Mouse (Mus musculus): ENCODE data around the gene Trim30c. TPM values are rescaled to one million over a fixed set of nuclear protein-coding genes. Genes with fewer than 3 reads are reported as not detected.
A peak's percentile ranks its signal among the peaks of the same experiment; 100 is the strongest.

The Trim30c gene
- 0.09 TPM in 1 of 2 replicates, not detected in the other for polyA plus RNA-seq (2012; rRNA removed)

DNA sequence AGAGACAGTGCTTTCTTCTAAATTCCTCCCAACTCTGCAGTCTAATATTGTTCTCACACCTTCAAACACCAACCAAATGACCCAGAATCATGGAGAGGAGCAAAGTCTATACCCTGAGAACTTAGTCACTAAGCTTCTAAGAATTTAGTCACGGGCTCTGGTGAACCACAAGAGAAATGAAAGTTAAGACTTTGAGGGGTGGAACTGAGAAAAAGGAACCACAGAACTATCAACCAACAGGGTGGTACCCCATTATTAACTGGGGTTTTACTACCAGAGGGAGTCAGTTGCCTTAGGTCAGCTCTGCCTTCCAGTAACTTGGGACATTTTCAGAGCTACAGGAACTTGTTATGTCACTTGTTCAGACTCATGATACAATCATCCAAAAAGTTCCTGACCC, at the start of gene Trim30c:
Trim30c (minus strand) TSS at position 140 of the 400 bp plus-strand sequence.
- DNase-seq = peak; percentile 9
- TF ChIP-seq POLR2A (IDR thresholded peaks at IDR 0.05; ENCODE audit: low read depth, low read length) (no peak), CTCF (conservative IDR thresholded peaks at IDR 0.05; ENCODE audit: insufficient read depth, insufficient read length, low read depth, low read length) (no peak)
- Histone ChIP-seq H3K36me3 (ENCODE audit: control insufficient read depth, insufficient read depth, low read length) (no peaks in the 10 kb centered on the region), H3K4me3 (ENCODE audit: insufficient read depth, low read depth, low read length) (no peak within 1 kb of the TSS), H3K27me3 (replicated peaks; ENCODE audit: control insufficient read depth, insufficient read depth, low read length) (no peaks in the 10 kb centered on the region), H3K4me1 (ENCODE audit: control insufficient read depth, insufficient read depth, low read length) (no peaks in the 10 kb centered on the region), H3K27ac (ENCODE audit: insufficient read depth, low read depth, low read length) (no peak within 1 kb of the TSS)
- WGBS = 58% methylated on average over 1 of the region's 1 CpGs

DNA sequence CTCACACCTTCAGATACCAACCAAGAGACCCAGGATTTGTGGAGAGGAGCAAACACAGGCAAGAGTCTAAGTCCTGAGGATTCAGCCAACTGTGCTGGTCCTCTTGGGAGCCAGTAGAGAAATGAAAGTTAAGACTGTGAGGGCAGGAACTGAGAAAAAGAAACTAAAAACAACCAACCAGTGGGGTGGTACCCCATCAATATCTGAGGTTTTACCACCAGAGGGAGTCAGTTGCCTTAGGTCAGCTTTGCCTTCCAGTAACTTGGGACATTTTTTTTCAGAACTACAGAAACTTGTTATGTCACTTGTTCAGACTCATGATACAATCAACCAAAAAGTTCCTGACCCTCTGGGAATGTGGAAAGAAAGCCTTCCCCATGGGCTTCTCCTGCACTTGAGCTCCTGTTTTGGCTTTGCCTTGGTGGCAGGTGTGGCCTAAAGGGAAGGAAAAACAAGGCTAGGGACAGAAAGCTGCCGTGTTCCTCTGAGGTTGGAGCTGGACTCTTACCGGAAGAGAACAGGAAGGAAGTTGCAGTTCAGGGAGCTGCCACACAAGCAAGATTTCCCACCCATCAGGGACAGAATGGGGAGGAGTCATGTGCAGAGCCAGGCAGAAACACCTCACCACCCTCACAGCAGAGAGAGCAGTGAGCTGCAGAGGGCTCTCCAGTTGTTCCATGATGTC, 45.5 kb upstream of the Trim30c start:
- DNase-seq = peak; percentile 55
- Histone ChIP-seq H3K27me3 (replicated peaks; ENCODE audit: control insufficient read depth, insufficient read depth, low read length) (no peaks in the 10 kb centered on the region), H3K27ac (ENCODE audit: insufficient read depth, low read depth, low read length) (peak overlapping the region; percentile 98), H3K36me3 (ENCODE audit: control insufficient read depth, insufficient read depth, low read length) (no peaks in the 10 kb centered on the region), H3K4me3 (ENCODE audit: insufficient read depth, low read depth, low read length) (peak overlapping the region; percentile 37), H3K4me1 (ENCODE audit: control insufficient read depth, insufficient read depth, low read length) (no peaks in the 10 kb centered on the region)
- TF ChIP-seq POLR2A (IDR thresholded peaks at IDR 0.05; ENCODE audit: low read depth, low read length) (no peak), CTCF (conservative IDR thresholded peaks at IDR 0.05; ENCODE audit: insufficient read depth, insufficient read length, low read depth, low read length) (0 out of 2 replicates have a peak, but pooled peaks have one; percentile 21)
- WGBS = 33% methylated on average over 2 of the region's 2 CpGs

DNA sequence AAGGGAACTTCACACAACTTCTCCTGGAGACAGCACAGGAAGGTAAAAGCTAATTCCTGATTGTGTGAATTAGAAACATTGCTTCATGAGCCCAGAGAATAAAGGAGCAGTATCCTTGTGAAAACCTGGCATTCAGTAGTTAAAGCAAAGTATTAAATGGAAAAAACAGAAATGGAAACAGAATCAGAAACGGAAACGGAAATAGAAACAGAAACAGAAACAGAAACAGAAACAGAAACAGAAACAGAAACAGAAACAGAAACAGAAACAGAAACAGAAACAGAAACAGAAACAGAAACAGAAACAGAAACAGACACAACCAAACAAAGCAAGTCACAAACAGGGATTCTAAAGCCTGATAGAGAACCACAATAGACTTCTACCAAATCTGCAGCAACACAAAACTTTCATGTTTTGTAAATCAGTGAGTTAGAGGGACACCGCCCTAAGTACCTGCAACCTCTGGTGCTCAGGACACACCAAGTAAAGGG, 3.9 kb upstream of the Trim30c start:
- H3K4me1 ChIP-seq (ENCODE audit: control insufficient read depth, insufficient read depth, low read length) = no peaks in the 10 kb centered on the region
- H3K36me3 ChIP-seq (ENCODE audit: control insufficient read depth, insufficient read depth, low read length) = no peaks in the 10 kb centered on the region
- H3K27ac ChIP-seq (ENCODE audit: insufficient read depth, low read depth, low read length) = no peak overlapping the region
- H3K4me3 ChIP-seq (ENCODE audit: insufficient read depth, low read depth, low read length) = no peak overlapping the region
- no peak for TF ChIP-seq POLR2A (IDR thresholded peaks at IDR 0.05; ENCODE audit: low read depth, low read length)
- TF ChIP-seq CTCF (conservative IDR thresholded peaks at IDR 0.05; ENCODE audit: insufficient read depth, insufficient read length, low read depth, low read length) = no peak
- WGBS = 93% methylated on average over 3 of the region's 3 CpGs
- no peaks in the 10 kb centered on the region for H3K27me3 ChIP-seq (replicated peaks; ENCODE audit: control insufficient read depth, insufficient read depth, low read length)
- DNase-seq = no peak

DNA sequence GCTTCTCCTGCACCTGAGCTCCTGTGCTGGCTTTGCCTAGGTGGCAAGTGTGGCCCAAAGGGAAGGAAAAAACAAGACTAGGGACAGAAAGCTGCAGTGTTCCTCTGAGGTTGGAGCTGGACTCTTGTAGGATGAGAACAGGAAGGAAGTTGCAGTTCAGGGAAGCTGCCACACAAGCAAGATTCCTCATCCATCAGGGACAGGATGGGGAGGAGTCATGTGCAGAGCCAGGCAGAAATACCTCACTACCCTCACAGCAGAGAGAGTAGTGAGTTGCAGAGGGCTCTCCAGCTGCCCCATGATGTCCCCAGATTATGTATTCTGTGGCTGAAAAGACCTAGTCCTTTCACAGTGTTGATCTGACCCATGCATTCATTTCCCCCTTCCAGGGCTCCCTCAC, 503 bp upstream of the Trim30c start:
- DNase-seq = peak; percentile 10
- H3K36me3 ChIP-seq (ENCODE audit: control insufficient read depth, insufficient read depth, low read length) = no peaks in the 10 kb centered on the region
- TF ChIP-seq CTCF (conservative IDR thresholded peaks at IDR 0.05; ENCODE audit: insufficient read depth, insufficient read length, low read depth, low read length) (no peak), POLR2A (IDR thresholded peaks at IDR 0.05; ENCODE audit: low read depth, low read length) (no peak)

DNA sequence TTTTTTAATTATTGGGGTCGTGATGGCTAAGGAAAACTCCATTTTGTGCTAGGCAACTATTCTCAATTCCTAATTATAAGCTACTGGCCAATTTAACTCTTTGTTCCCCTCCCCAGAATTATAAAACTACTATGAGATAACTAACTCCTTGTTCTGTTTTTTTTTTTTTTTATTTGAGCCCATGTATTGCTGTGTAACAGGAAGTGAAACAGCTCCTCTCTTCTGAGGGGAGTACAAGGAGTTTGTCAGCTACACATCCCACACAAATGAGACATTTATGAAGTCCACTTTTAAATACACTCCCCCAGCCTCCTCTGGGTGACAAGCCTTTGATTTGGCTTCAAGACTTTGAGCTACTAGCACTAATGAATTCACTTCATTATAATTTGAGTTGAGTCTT, 2.1 kb downstream of the Trim30c start:
- no peak for TF ChIP-seq CTCF (conservative IDR thresholded peaks at IDR 0.05; ENCODE audit: insufficient read depth, insufficient read length, low read depth, low read length)
- no peak for TF ChIP-seq POLR2A (IDR thresholded peaks at IDR 0.05; ENCODE audit: low read depth, low read length)
- DNase-seq = no peak
- Histone ChIP-seq H3K27ac (ENCODE audit: insufficient read depth, low read depth, low read length) (no peak overlapping the region), H3K27me3 (replicated peaks; ENCODE audit: control insufficient read depth, insufficient read depth, low read length) (no peaks in the 10 kb centered on the region), H3K4me1 (ENCODE audit: control insufficient read depth, insufficient read depth, low read length) (no peaks in the 10 kb centered on the region), H3K36me3 (ENCODE audit: control insufficient read depth, insufficient read depth, low read length) (no peaks in the 10 kb centered on the region), H3K4me3 (ENCODE audit: insufficient read depth, low read depth, low read length) (no peak overlapping the region)
- 76% methylated on average over 1 of the region's 1 CpGs for WGBS

More for the DNA sequence above, 503 bp upstream of the Trim30c start:
- Histone ChIP-seq H3K27me3 (replicated peaks; ENCODE audit: control insufficient read depth, insufficient read depth, low read length) (no peaks in the 10 kb centered on the region), H3K27ac (ENCODE audit: insufficient read depth, low read depth, low read length) (no peak overlapping the region), H3K4me1 (ENCODE audit: control insufficient read depth, insufficient read depth, low read length) (no peaks in the 10 kb centered on the region), H3K4me3 (ENCODE audit: insufficient read depth, low read depth, low read length) (no peak overlapping the region)

DNA sequence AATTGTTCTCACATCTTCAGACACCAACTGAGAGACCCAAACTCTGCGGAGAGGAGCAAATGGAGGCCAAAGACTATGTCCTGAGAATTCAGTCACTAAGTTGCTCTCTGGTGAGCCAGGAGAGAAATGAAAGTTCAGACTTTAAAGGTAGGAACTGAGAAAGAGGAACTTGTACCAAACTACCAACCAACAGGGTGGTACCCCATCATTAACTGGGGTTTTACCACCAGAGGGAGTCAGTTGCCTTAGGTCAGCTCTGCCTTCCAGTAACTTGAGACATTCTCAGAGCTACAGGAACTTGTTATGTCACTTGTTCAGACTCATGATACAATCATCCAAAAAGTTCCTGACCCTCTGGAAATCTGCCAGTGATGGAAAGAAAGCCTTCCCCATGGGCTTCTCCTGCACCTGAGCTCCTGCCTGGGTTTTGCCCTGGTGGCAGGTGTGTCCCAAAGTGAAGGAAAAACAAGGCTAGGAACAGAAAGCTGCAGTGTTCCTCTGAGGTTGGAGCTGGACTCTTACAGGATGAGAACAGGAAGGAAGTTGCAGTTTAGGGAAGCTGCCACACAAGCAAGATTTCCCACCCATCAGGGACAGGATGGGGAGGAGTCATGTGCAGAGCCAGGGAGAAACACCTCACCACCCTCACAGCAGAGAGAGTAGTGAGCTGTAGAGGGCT, 30.8 kb downstream of the Trim30c start, which contains the start of gene Trim30b:
Trim30b (minus strand) TSS at position 149 of the 679 bp plus-strand sequence.
- DNase-seq = peak; percentile 39
- Histone ChIP-seq H3K27me3 (replicated peaks; ENCODE audit: control insufficient read depth, insufficient read depth, low read length) (no peaks in the 10 kb centered on the region), H3K4me1 (ENCODE audit: control insufficient read depth, insufficient read depth, low read length) (no peaks in the 10 kb centered on the region), H3K4me3 (ENCODE audit: insufficient read depth, low read depth, low read length) (no peak within 1 kb of the TSS), H3K36me3 (ENCODE audit: control insufficient read depth, insufficient read depth, low read length) (no peaks in the 10 kb centered on the region), H3K27ac (ENCODE audit: insufficient read depth, low read depth, low read length) (no peak within 1 kb of the TSS; the same call in 1 of the 2 replicates)
- WGBS = 63% methylated on average over 1 of the region's 1 CpGs
- TF ChIP-seq CTCF (conservative IDR thresholded peaks at IDR 0.05; ENCODE audit: insufficient read depth, insufficient read length, low read depth, low read length) (0 out of 2 replicates have a peak, but pooled peaks have one; percentile 10), POLR2A (IDR thresholded peaks at IDR 0.05; ENCODE audit: low read depth, low read length) (no peak)

DNA sequence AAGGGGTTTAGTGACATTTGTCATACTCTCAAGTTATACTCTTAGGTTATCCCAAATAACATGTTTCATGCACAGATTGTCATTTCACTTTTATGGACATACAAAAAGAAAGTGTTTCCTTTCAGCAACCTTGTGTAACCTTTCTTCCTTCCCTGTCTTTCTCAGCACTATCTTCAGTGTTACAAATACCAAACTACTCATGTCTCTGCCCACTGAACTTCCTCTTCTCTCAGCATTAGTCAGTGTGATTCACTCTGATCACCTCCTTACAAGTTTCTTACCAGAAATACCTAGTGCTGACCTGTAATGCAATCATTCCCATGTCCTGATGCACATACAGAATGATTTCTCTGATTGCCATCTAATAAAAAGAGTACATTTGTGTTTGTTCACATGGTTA, 34.3 kb downstream of the Trim30c start:
- DNase-seq = no peak
- H3K4me1 ChIP-seq (ENCODE audit: control insufficient read depth, insufficient read depth, low read length) = no peaks in the 10 kb centered on the region
- no peak overlapping the region for H3K4me3 ChIP-seq (ENCODE audit: insufficient read depth, low read depth, low read length)
- no peaks in the 10 kb centered on the region for H3K36me3 ChIP-seq (ENCODE audit: control insufficient read depth, insufficient read depth, low read length)
- no peak overlapping the region for H3K27ac ChIP-seq (ENCODE audit: insufficient read depth, low read depth, low read length)
- H3K27me3 ChIP-seq (replicated peaks; ENCODE audit: control insufficient read depth, insufficient read depth, low read length) = no peaks in the 10 kb centered on the region
- TF ChIP-seq CTCF (conservative IDR thresholded peaks at IDR 0.05; ENCODE audit: insufficient read depth, insufficient read length, low read depth, low read length) = no peak
- no peak for TF ChIP-seq POLR2A (IDR thresholded peaks at IDR 0.05; ENCODE audit: low read depth, low read length)

Measured in kidney, adult 2 months (tissue).